Mouse (Mus musculus): Measurements from ENCODE around the gene Wdr54.

GRCm38 (mm10) chr6:83151721-83152120 lies 4.5 kb downstream of the Wdr54 start:
- TF ChIP-seq CTCF (IDR thresholded peaks at IDR 0.05; ENCODE audit: borderline replicate concordance, control insufficient read depth, extremely low read depth, insufficient read depth, low read length, poor library complexity) = no peak
- TF ChIP-seq POLR2A (IDR thresholded peaks at IDR 0.05; ENCODE audit: control insufficient read depth, extremely low read depth, insufficient read depth, low read length, poor library complexity) = no peak

Measured in thymus, adult 2 months (tissue).